Mouse (Mus musculus): ENCODE data around the gene Gstk1. TPM values are rescaled to one million over a fixed set of nuclear protein-coding genes. Genes with fewer than 3 reads are reported as not detected.

Gene Gstk1
- polyA plus RNA-seq, 1 experiment from 2014 or later: 8.1 TPM

DNA sequence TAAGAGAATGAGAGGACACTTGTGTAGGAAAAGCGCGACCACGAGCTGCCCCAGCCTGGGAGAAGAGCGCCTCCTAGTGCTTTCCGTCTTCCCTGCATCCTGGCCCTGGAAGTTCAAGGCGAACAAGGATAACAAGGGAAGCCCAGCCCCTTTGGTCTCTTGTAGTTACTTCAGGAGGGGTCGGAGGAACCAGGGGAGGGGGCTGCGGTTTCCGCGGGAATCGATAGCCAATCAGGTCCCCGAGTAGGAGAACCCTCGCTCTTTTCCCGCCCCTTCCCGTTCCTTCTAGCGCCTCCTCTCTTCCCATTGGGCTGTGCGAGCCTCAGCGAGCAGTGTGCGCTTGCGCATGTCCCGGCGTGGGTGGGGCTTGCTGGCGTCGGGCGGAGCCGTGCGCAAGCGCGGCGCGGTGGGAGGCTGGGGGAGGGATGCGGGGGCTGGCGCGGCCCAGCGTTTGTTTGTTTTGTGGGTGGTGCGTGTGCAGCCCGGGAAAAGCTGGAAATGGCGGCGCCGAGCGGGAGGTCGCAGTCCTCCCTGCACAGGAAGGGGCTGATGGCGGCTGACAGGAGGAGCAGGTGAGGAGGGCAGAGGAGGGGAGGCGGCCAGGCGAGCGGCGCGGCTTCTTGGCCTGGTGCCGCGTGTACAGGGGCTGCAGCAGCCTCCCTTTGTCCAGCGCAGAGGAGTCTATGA lies 19.0 kb downstream of the Gstk1 start, which contains the start of gene Casp2:
Gene Casp2 (plus strand): TSS at position 360 of the 687 bp plus-strand sequence.
- Histone ChIP-seq H3K9me3 (replicated peaks; ENCODE audit: control insufficient read depth, low read length) (no peaks in the 10 kb centered on the region), H3K4me1 (ENCODE audit: control insufficient read depth, low read depth, low read length) (peaks cover 13% of the 10 kb centered on the region), H3K36me3 (ENCODE audit: control insufficient read depth, insufficient read depth) (peaks cover 24% of the 10 kb centered on the region), H3K4me2 (ENCODE audit: low read depth, low read length) (peak within 1 kb of the TSS; percentile 75), H3K9ac (ENCODE audit: low read depth, low read length) (peak within 1 kb of the TSS; percentile 84), H3K27me3 (ENCODE audit: control insufficient read depth, insufficient read depth, low read depth, low read length) (no peaks in the 10 kb centered on the region), H3K27ac (ENCODE audit: low read length) (peak within 1 kb of the TSS; percentile 89), H3K4me3 (ENCODE audit: low read depth, low read length) (peak within 1 kb of the TSS; percentile 79)
- 0% methylated on average over 50 of the region's 51 CpGs for WGBS (ENCODE audit: insufficient replicate concordance)
- peak; percentile 99 for ATAC-seq (ENCODE audit: low read depth)

DNA sequence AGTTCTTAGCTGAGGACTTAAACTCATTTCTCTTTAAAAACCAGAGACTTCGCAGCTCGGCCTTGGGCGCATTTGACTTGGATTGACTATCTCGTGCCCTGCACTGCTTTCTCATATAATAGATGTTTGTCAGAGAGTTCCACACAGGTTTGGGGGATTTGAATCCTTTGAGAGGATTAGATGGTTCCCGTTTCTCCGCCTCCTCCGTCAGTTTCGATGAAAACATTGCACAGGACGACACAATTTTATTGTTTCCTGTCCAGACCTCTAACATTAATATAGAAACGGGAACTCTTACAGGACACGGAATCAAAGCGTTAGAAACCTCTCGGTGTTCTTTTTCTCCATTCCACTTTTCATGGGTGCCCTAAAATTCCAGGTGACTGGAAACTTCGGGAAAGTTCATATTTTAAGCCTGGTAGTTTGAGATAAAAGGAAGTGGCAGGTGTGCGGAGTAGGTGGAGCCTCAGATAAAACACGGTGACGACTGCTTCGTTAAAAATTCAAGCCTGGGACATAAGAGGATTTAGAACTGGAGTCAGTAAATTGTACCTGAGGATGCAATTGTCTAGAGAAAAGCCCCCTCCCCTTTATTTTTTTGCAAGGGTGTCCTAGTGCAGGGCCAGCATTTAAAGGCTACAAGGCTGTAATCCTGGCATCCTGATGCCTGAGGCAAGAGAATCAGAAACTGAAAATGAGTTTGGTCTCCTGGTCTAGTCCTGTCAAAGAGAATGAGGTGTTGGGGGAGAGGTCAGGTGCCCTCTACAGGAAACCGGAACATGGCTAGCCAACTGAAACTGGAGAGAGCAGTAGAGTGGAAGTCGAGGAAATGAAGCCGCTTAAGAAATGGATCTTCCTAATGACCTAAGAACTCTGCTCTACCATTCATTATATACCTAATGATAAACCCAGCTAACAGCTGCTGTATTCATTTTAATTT lies 19.9 kb downstream of the Gstk1 start:
- Histone ChIP-seq H3K36me3 (ENCODE audit: control insufficient read depth, insufficient read depth) (peaks cover 27% of the 10 kb centered on the region), H3K9me3 (replicated peaks; ENCODE audit: control insufficient read depth, low read length) (no peaks in the 10 kb centered on the region), H3K4me2 (ENCODE audit: low read depth, low read length) (peak overlapping the region; percentile 71), H3K4me1 (ENCODE audit: control insufficient read depth, low read depth, low read length) (peaks cover 11% of the 10 kb centered on the region), H3K9ac (ENCODE audit: low read depth, low read length) (peak overlapping the region; percentile 84), H3K27me3 (ENCODE audit: control insufficient read depth, insufficient read depth, low read depth, low read length) (no peaks in the 10 kb centered on the region), H3K4me3 (ENCODE audit: low read depth, low read length) (peak overlapping the region; percentile 79), H3K27ac (ENCODE audit: low read length) (peak overlapping the region; percentile 89)
- under 1% methylated on average over 21 of the region's 21 CpGs for WGBS (ENCODE audit: insufficient replicate concordance)
- ATAC-seq (ENCODE audit: low read depth): no peak

DNA sequence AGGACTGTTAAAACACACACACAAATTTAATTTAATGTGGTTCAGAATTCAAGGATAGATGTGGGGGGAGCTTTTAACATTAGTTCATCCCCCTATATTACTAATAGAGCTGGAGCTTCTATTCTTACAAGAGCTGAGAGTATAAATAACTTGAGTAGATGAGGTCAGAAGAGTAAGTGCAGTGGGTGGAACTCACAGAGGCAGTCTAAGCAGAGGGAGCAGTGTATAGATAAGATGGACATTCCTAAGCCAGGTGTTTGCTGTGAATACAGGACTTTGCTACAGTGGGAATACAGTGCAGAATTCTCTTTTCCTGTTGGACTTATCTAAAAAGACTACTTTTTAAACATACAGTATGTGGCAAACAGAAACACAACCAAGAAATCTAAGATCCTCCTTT lies 25.1 kb downstream of the Gstk1 start:
- no peak for ATAC-seq (ENCODE audit: low read depth)
- Histone ChIP-seq H3K4me2 (ENCODE audit: low read depth, low read length) (no peak overlapping the region), H3K27me3 (ENCODE audit: control insufficient read depth, insufficient read depth, low read depth, low read length) (no peaks in the 10 kb centered on the region), H3K4me3 (ENCODE audit: low read depth, low read length) (no peak overlapping the region), H3K4me1 (ENCODE audit: control insufficient read depth, low read depth, low read length) (peaks cover 3% of the 10 kb centered on the region), H3K9me3 (replicated peaks; ENCODE audit: control insufficient read depth, low read length) (no peaks in the 10 kb centered on the region), H3K9ac (ENCODE audit: low read depth, low read length) (no peak overlapping the region), H3K36me3 (ENCODE audit: control insufficient read depth, insufficient read depth) (peaks cover 55% of the 10 kb centered on the region), H3K27ac (ENCODE audit: low read length) (no peak overlapping the region)

DNA sequence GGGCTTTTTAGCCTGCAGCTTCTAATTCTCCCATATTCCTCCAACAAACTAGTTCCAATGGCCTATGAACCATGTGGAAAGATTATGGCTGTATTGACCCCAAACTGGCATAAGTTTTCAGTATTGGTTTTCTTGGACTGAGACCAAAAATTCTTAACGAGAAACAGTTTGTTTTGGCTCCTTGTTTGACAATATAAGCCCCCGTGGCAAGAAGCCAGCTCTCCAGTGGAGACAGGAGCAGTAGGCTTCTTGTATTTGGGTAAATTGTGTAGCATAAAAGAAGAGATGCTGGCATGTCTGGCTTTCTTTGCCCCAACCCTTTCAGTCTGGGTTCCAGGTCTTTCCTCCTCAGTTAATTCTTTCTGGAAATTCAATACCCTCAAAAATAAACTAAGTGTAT lies 30.4 kb downstream of the Gstk1 start:
- Histone ChIP-seq H3K4me3 (ENCODE audit: low read depth, low read length) (no peak overlapping the region), H3K36me3 (ENCODE audit: control insufficient read depth, insufficient read depth) (peaks cover 75% of the 10 kb centered on the region), H3K27ac (ENCODE audit: low read length) (no peak overlapping the region), H3K27me3 (ENCODE audit: control insufficient read depth, insufficient read depth, low read depth, low read length) (no peaks in the 10 kb centered on the region), H3K9me3 (replicated peaks; ENCODE audit: control insufficient read depth, low read length) (no peaks in the 10 kb centered on the region), H3K9ac (ENCODE audit: low read depth, low read length) (no peak overlapping the region), H3K4me1 (ENCODE audit: control insufficient read depth, low read depth, low read length) (no peaks in the 10 kb centered on the region; the same call in 1 of the 2 replicates), H3K4me2 (ENCODE audit: low read depth, low read length) (no peak overlapping the region)
- 81% methylated on average over 2 of the region's 2 CpGs for WGBS (ENCODE audit: insufficient replicate concordance)
- ATAC-seq (ENCODE audit: low read depth): no peak

- Histone ChIP-seq H3K27ac (ENCODE audit: low read length) (no peak overlapping the region), H3K9me3 (replicated peaks; ENCODE audit: control insufficient read depth, low read length) (no peaks in the 10 kb centered on the region), H3K4me1 (ENCODE audit: control insufficient read depth, low read depth, low read length) (no peaks in the 10 kb centered on the region), H3K36me3 (ENCODE audit: control insufficient read depth, insufficient read depth) (peaks cover 39% of the 10 kb centered on the region), H3K9ac (ENCODE audit: low read depth, low read length) (no peak overlapping the region), H3K4me2 (ENCODE audit: low read depth, low read length) (no peak overlapping the region), H3K27me3 (ENCODE audit: control insufficient read depth, insufficient read depth, low read depth, low read length) (no peaks in the 10 kb centered on the region), H3K4me3 (ENCODE audit: low read depth, low read length) (no peak overlapping the region)
- no peak for ATAC-seq (ENCODE audit: low read depth)
- WGBS (ENCODE audit: insufficient replicate concordance): 65% methylated on average over 5 of the region's 5 CpGs
These were observed 37.3 kb downstream of the Gstk1 start for GRCm38 (mm10) chr6:42282865-42283528.

GRCm38 (mm10) chr6:42286448-42286847 lies 40.7 kb downstream of the Gstk1 start, which contains the start of gene Clcn1:
Clcn1 (plus strand) TSS chr6:42286685.
- whole genome bisulfite sequencing (ENCODE audit: insufficient replicate concordance): 68% methylated on average over 4 of the region's 5 CpGs

DNA sequence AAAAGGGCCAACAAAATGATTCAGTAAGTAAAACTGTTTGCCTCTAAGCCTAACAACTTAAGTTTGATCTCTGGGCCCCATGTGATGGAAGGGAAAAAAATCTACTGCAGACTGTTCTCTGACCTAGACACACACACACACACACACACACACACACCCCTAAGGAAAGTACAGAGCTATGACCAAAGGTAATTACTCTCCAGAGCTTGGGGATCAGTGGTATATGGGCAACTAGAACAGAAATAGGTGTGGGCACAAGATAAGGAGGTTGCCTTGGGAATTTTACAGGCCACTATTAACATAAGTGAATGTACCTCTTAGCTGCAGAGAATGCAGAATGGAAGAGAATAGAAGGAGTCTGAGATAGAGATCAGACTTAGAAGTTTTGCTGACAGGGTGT lies 41.8 kb downstream of the Gstk1 start:
- no peak overlapping the region for H3K4me3 ChIP-seq (ENCODE audit: low read depth, low read length)
- H3K4me1 ChIP-seq (ENCODE audit: control insufficient read depth, low read depth, low read length): no peaks in the 10 kb centered on the region
- no peak overlapping the region for H3K4me2 ChIP-seq (ENCODE audit: low read depth, low read length)
- ATAC-seq (ENCODE audit: low read depth): no peak
- no peaks in the 10 kb centered on the region for H3K36me3 ChIP-seq (ENCODE audit: control insufficient read depth, insufficient read depth)
- H3K27me3 ChIP-seq (ENCODE audit: control insufficient read depth, insufficient read depth, low read depth, low read length): no peaks in the 10 kb centered on the region
- no peaks in the 10 kb centered on the region for H3K9me3 ChIP-seq (replicated peaks; ENCODE audit: control insufficient read depth, low read length)
- H3K27ac ChIP-seq (ENCODE audit: low read length): no peak overlapping the region
- no peak overlapping the region for H3K9ac ChIP-seq (ENCODE audit: low read depth, low read length)

More at GRCm38 (mm10) chr6:42286448-42286847, 40.7 kb downstream of the Gstk1 start, which contains the start of gene Clcn1:
- no peak for ATAC-seq (ENCODE audit: low read depth)
- Histone ChIP-seq H3K36me3 (ENCODE audit: control insufficient read depth, insufficient read depth) (peaks cover 8% of the 10 kb centered on the region), H3K9me3 (replicated peaks; ENCODE audit: control insufficient read depth, low read length) (no peaks in the 10 kb centered on the region), H3K27ac (ENCODE audit: low read length) (no peak within 1 kb of the TSS), H3K4me3 (ENCODE audit: low read depth, low read length) (no peak within 1 kb of the TSS), H3K4me1 (ENCODE audit: control insufficient read depth, low read depth, low read length) (no peaks in the 10 kb centered on the region), H3K27me3 (ENCODE audit: control insufficient read depth, insufficient read depth, low read depth, low read length) (no peaks in the 10 kb centered on the region), H3K9ac (ENCODE audit: low read depth, low read length) (no peak within 1 kb of the TSS), H3K4me2 (ENCODE audit: low read depth, low read length) (no peak within 1 kb of the TSS)

DNA sequence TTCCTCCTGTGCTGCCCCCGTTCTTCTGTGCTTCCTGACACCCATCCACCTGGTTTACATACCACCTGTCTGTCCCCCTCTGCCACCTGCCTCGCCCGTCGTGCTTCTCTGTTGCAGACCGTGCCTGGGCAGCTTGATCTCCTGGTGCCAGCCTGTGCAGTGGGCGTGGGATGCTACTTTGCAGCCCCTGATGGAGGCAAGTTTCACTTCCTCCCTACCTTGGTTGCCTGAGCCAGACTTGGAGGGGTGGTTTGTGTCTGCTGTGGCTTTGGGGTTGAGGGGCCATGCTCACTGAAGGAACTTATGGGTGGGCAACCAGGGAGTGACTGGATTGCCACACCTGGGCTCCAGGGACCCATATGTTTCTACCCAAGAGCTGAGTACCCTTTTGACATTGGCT lies 47.6 kb downstream of the Gstk1 start:
- no peak overlapping the region for H3K4me2 ChIP-seq (ENCODE audit: low read depth, low read length)
- no peak overlapping the region for H3K9ac ChIP-seq (ENCODE audit: low read depth, low read length)
- H3K4me1 ChIP-seq (ENCODE audit: control insufficient read depth, low read depth, low read length): no peaks in the 10 kb centered on the region
- no peaks in the 10 kb centered on the region for H3K9me3 ChIP-seq (replicated peaks; ENCODE audit: control insufficient read depth, low read length)
- ATAC-seq (ENCODE audit: low read depth): no peak
- 57% methylated on average over 6 of the region's 6 CpGs for WGBS (ENCODE audit: insufficient replicate concordance)
- no peak overlapping the region for H3K27ac ChIP-seq (ENCODE audit: low read length)
- H3K4me3 ChIP-seq (ENCODE audit: low read depth, low read length): no peak overlapping the region
- H3K27me3 ChIP-seq (ENCODE audit: control insufficient read depth, insufficient read depth, low read depth, low read length): no peaks in the 10 kb centered on the region
- no peaks in the 10 kb centered on the region for H3K36me3 ChIP-seq (ENCODE audit: control insufficient read depth, insufficient read depth)

Data from liver, embryonic 16.5 days (tissue).